In the genomic region with DNA sequence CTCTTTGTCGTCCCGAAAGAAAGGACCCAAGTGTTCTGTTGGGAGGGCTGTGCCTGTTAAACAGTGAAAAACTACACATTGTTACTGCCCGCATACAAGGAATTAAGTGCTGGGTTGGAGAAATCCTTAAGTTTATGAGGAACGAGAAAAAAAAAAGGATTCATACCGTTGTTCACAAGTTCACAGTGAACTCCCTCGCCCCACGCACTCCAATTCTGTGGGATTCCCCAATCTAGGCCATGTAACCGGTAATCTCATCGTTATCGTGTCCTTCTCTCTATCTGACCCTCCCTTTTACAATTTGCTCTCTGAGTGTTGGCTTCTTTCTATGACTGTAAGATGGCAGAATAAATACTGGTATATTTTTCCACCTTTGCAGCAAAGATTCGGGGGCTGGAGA, we compare ENCODE assay signal across 8 mouse cellular contexts. TPM values are rescaled to one million over a fixed set of nuclear protein-coding genes. Genes with fewer than 3 reads are reported as not detected.
DNase-seq lines count a peak whose midpoint lies in the region; ATAC-seq lines count a peak whose summit lies in the region.

No protein-coding gene starts in this region.

- peak overlapping the region; percentile 54 for H3K4me3 ChIP-seq in kidney, embryonic 16.5 days (ENCODE audit: low read length)
- peak overlapping the region; percentile 79 for H3K4me3 ChIP-seq in brown adipose tissue, adult 24 weeks (ENCODE audit: insufficient read depth, low read depth, low read length)
- no peak overlapping the region for H3K4me3 ChIP-seq in hindbrain, embryonic 12.5 days
- H3K4me3 ChIP-seq in midbrain, embryonic 14.5 days (replicated peaks; ENCODE audit: low read depth, low read length), result peak overlapping the region; percentile 38

- H3K36me3 ChIP-seq in kidney, embryonic 16.5 days (ENCODE audit: insufficient read depth, low read length), result no peaks in the 10 kb centered on the region
- no peaks in the 10 kb centered on the region for H3K36me3 ChIP-seq in hindbrain, embryonic 12.5 days
- no peaks in the 10 kb centered on the region for H3K36me3 ChIP-seq in midbrain, embryonic 14.5 days (ENCODE audit: control insufficient read depth, insufficient read depth, low read length)

- DNase-seq in kidney, postnatal 25 days, result no peak
- DNase-seq in midbrain, embryonic 14.5 days, result no peak
- no peak for DNase-seq in right cerebral cortex, postnatal 14 days
- DNase-seq in frontal cortex, postnatal 10 days (ENCODE audit: low spot score in 2 of 2), result no peak
- DNase-seq in cerebellum, adult 11-12 months, result no peak

- H3K27ac ChIP-seq in kidney, embryonic 16.5 days (ENCODE audit: low read length), result no peak overlapping the region
- no peak overlapping the region for H3K27ac ChIP-seq in brown adipose tissue, adult 24 weeks (replicated peaks; ENCODE audit: low read depth, low read length)
- no peak overlapping the region for H3K27ac ChIP-seq in hindbrain, embryonic 12.5 days
- no peak overlapping the region for H3K27ac ChIP-seq in midbrain, embryonic 14.5 days (replicated peaks; ENCODE audit: low read depth, low read length)

- H3K27me3 ChIP-seq in kidney, embryonic 16.5 days (ENCODE audit: insufficient read depth, low read length), result peaks cover 92% of the 10 kb centered on the region
- H3K27me3 ChIP-seq in hindbrain, embryonic 12.5 days, result peaks cover 95% of the 10 kb centered on the region
- H3K27me3 ChIP-seq in midbrain, embryonic 14.5 days (ENCODE audit: control insufficient read depth, insufficient read depth, low read length), result peaks cover 91% of the 10 kb centered on the region

- no peaks in the 10 kb centered on the region for H3K9me3 ChIP-seq in kidney, embryonic 16.5 days (ENCODE audit: low read length)
- H3K9me3 ChIP-seq in hindbrain, embryonic 12.5 days (replicated peaks), result no peaks in the 10 kb centered on the region
- no peaks in the 10 kb centered on the region for H3K9me3 ChIP-seq in midbrain, embryonic 14.5 days (ENCODE audit: control insufficient read depth, low read length)

- peaks cover 11% of the 10 kb centered on the region for H3K4me1 ChIP-seq in kidney, embryonic 16.5 days (ENCODE audit: insufficient read depth, low read length)
- no peaks in the 10 kb centered on the region for H3K4me1 ChIP-seq in brown adipose tissue, adult 24 weeks (ENCODE audit: control insufficient read depth, insufficient read depth, insufficient read length, low read length)
- H3K4me1 ChIP-seq in hindbrain, embryonic 12.5 days, result peaks cover 8% of the 10 kb centered on the region
- H3K4me1 ChIP-seq in midbrain, embryonic 14.5 days (ENCODE audit: control insufficient read depth, insufficient read depth, low read length), result 0 out of 2 replicates have a peak, but pooled peaks cover 10% of the 10 kb centered on the region

- H3K9ac ChIP-seq in kidney, embryonic 16.5 days (replicated peaks; ENCODE audit: low read length), result no peak overlapping the region
- no peak overlapping the region for H3K9ac ChIP-seq in hindbrain, embryonic 12.5 days
- no peak overlapping the region for H3K9ac ChIP-seq in midbrain, embryonic 14.5 days (replicated peaks; ENCODE audit: low read length)

- peak overlapping the region; percentile 80 for H3K4me2 ChIP-seq in kidney, embryonic 16.5 days (replicated peaks; ENCODE audit: low read depth, low read length)
- H3K4me2 ChIP-seq in hindbrain, embryonic 12.5 days (replicated peaks), result peak overlapping the region; percentile 84
- peak overlapping the region; percentile 69 for H3K4me2 ChIP-seq in midbrain, embryonic 14.5 days (ENCODE audit: low read length)

- WGBS in kidney, embryonic 16.5 days, result 2% methylated on average over 11 of the region's 11 CpGs
- WGBS in hindbrain, embryonic 12.5 days, result under 1% methylated on average over 11 of the region's 11 CpGs
- 1% methylated on average over 11 of the region's 11 CpGs for WGBS in midbrain, embryonic 14.5 days

- ATAC-seq in kidney, embryonic 16.5 days (ENCODE audit: low FRiP score, low TSS enrichment), result no peak
- no peak for ATAC-seq in hindbrain, embryonic 12.5 days (ENCODE audit: low FRiP score)
- no peak for ATAC-seq in midbrain, embryonic 14.5 days (ENCODE audit: low FRiP score, low TSS enrichment)

RNA-seq across cellular contexts. Expression of a gene that starts 0.8 kb away (rescaled TPM):
- polyA plus RNA-seq in kidney, embryonic 16.5 days (2015; fragmentation: Nextera tagmentation; extraction: Ambion mirVana), result 0.99 and 1.3 TPM in 2 replicates
- polyA plus RNA-seq in brown adipose tissue, adult 24 weeks (2012; ENCODE audit: insufficient read depth, insufficient read length, missing spikeins), result 2.0 and 7.3 TPM in 2 replicates
- 1.1 and 1.5 TPM in 2 replicates for polyA plus RNA-seq in hindbrain, embryonic 12.5 days (2016; fragmentation: Nextera tagmentation; extraction: Ambion mirVana)
- polyA plus RNA-seq in midbrain, embryonic 14.5 days (2014; fragmentation: Nextera tagmentation; extraction: Ambion mirVana), result 0.47 and 0.75 TPM in 2 replicates

RNA-seq across cellular contexts. Expression of a gene that starts 15.5 kb away (rescaled TPM):
- not detected in 2 replicates for polyA plus RNA-seq in kidney, embryonic 16.5 days (2015; fragmentation: Nextera tagmentation; extraction: Ambion mirVana)
- not detected in 2 replicates for polyA plus RNA-seq in brown adipose tissue, adult 24 weeks (2012; ENCODE audit: insufficient read depth, insufficient read length, missing spikeins)
- not detected in 2 replicates for polyA plus RNA-seq in hindbrain, embryonic 12.5 days (2016; fragmentation: Nextera tagmentation; extraction: Ambion mirVana)
- not detected in 2 replicates for polyA plus RNA-seq in midbrain, embryonic 14.5 days (2014; fragmentation: Nextera tagmentation; extraction: Ambion mirVana)
